In the genomic region with DNA sequence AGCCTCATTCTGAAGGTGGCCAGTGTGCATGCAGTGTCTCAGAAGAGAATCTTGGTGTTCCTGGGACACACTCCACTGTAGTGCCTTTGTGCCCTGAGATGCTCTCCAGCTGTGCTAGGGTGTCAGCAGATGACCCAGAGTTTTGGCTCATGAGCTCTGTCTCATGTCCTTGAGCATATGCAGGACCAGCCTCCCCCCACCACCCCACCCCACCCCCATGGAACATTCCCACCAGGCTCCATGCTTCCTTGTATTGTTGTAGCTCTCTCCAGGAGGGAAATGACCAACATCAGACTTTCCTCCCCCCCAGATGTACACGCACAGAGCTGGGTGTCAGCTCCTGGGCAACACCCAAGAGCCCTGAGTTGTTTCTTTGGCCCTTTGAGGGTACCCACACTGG, we compare ENCODE assay signal across 12 mouse cellular contexts. TPM values are rescaled to one million over a fixed set of nuclear protein-coding genes. Genes with fewer than 3 reads are reported as not detected.
DNase-seq lines count a peak whose midpoint lies in the region; ATAC-seq and TF ChIP-seq lines count a peak whose summit lies in the region.
"Had no signal": no experiment of that assay in that cellular context is flagged by ENCODE, and none has a peak within 500 bp of the region (broad histone marks: within the 10 kb centered on the region; RNA-seq: fewer than 3 reads in every experiment).

No protein-coding gene starts in this region.

- H3K4me3 ChIP-seq in kidney, embryonic 14.5 days (ENCODE audit: low read length), result no peak overlapping the region
- H3K4me3 ChIP-seq in CH12.LX (replicated peaks in 1 of 3; ENCODE audit: low read depth in 2 of 3, low read length in 2 of 3, poor library complexity in 1 of 3), result peak overlapping the region in 1 of 3 experiments; percentile 0
- H3K4me3 ChIP-seq in heart, embryonic 10.5 days, result no peak overlapping the region
- H3K4me3 ChIP-seq: neural tube, embryonic 15.5 days had no signal

- no peak for DNase-seq in kidney, adult 18-20 months
- DNase-seq in CH12.LX (ENCODE audit: extremely low read depth), result no peak
- no peak for DNase-seq in heart, embryonic 10.5 days (ENCODE audit: low spot score)
- peak; percentile 34 to 61 for DNase-seq in kidney, postnatal 36 days
- DNase-seq in adipocyte (ENCODE audit: low spot score), result no peak
- DNase-seq in left cerebral cortex, adult 18-20 months (ENCODE audit: low spot score in 2 of 2), result no peak
- DNase-seq in gastrocnemius, postnatal 25 days, result no peak
- DNase-seq: cerebellum, postnatal 10 days; layer of hippocampus, postnatal 36 days; thymus, postnatal 36 days had no signal

- H3K9me3 ChIP-seq in kidney, embryonic 14.5 days (ENCODE audit: control insufficient read depth, low read length), result no peaks in the 10 kb centered on the region
- H3K9me3 ChIP-seq in CH12.LX (replicated peaks; ENCODE audit: low read length), result no peaks in the 10 kb centered on the region
- no peaks in the 10 kb centered on the region for H3K9me3 ChIP-seq in heart, embryonic 10.5 days
- H3K9me3 ChIP-seq: neural tube, embryonic 15.5 days had no signal

- no peak overlapping the region for H3K4me2 ChIP-seq in kidney, embryonic 14.5 days (replicated peaks; ENCODE audit: low read depth, low read length)
- H3K4me2 ChIP-seq in CH12.LX (ENCODE audit: insufficient read depth, low read depth, poor library complexity, severe bottlenecking), result no peak overlapping the region
- H3K4me2 ChIP-seq: neural tube, embryonic 15.5 days had no signal

- H3K9ac ChIP-seq in kidney, embryonic 14.5 days (ENCODE audit: low read depth, low read length), result no peak overlapping the region
- H3K9ac ChIP-seq in CH12.LX (ENCODE audit: insufficient read depth, low read depth), result no peak overlapping the region
- H3K9ac ChIP-seq: neural tube, embryonic 15.5 days had no signal

- WGBS in kidney, embryonic 14.5 days, result 56% methylated on average over 1 of the region's 1 CpGs
- WGBS in heart, embryonic 10.5 days, result 74% methylated on average over 1 of the region's 1 CpGs

- H3K4me1 ChIP-seq in kidney, embryonic 14.5 days (ENCODE audit: control insufficient read depth, insufficient read depth, low read length), result peaks cover 13% of the 10 kb centered on the region
- peaks cover 65 to 96% of the 10 kb centered on the region in 2 experiments for H3K4me1 ChIP-seq in CH12.LX (ENCODE audit: control insufficient read depth in 1 of 2, insufficient read depth in 2 of 2)
- H3K4me1 ChIP-seq in heart, embryonic 10.5 days, result peaks cover 53% of the 10 kb centered on the region

- peak overlapping the region; percentile 42; the same call in 1 of the 2 replicates for H3K27ac ChIP-seq in kidney, embryonic 14.5 days (ENCODE audit: low read depth, low read length)
- H3K27ac ChIP-seq in CH12.LX (ENCODE audit: insufficient read depth, low read depth), result peak overlapping the region; percentile 48
- H3K27ac ChIP-seq in heart, embryonic 10.5 days, result peak overlapping the region; percentile 59; the same call in 1 of the 2 replicates
- H3K27ac ChIP-seq: neural tube, embryonic 15.5 days had no signal

- no peak for TF ChIP-seq EP300 in CH12.LX (IDR thresholded peaks at IDR 0.05; ENCODE audit: low read length)

- TF ChIP-seq POLR2A in CH12.LX (IDR thresholded peaks at IDR 0.05; ENCODE audit: low read depth, low read length), result no peak

- no peak for TF ChIP-seq RAD21 in CH12.LX (IDR thresholded peaks at IDR 0.05; ENCODE audit: low read depth, low read length)

- in situ Hi-C loops in CH12.LX (cut with MboI; ENCODE audit: low pct_ligation_motif_present, low pct_unique_long_range_greater_than_20kb, low sequenced_read_pairs), result no loop called here

- dilution Hi-C loops in CH12.LX (cut with MboI; ENCODE audit: extremely low pct_ligation_motif_present, extremely low pct_unique_long_range_greater_than_20kb, low sequenced_read_pairs), result no loop called here

- H3K27me3 ChIP-seq in kidney, embryonic 14.5 days (ENCODE audit: control insufficient read depth, insufficient read depth, low read length), result no peaks in the 10 kb centered on the region
- H3K27me3 ChIP-seq in CH12.LX (replicated peaks), result no peaks in the 10 kb centered on the region
- H3K27me3 ChIP-seq in heart, embryonic 10.5 days (ENCODE audit: insufficient read depth, poor library complexity, severe bottlenecking), result no peaks in the 10 kb centered on the region
- H3K27me3 ChIP-seq: neural tube, embryonic 15.5 days had no signal

- ATAC-seq in kidney, embryonic 14.5 days (ENCODE audit: low FRiP score, low TSS enrichment), result peak; percentile 32; the same call in 1 of the 2 replicates

- H3K36me3 ChIP-seq in kidney, embryonic 14.5 days (ENCODE audit: control insufficient read depth, insufficient read depth, low read length), result no peaks in the 10 kb centered on the region; the same call in 1 of the 2 replicates
- H3K36me3 ChIP-seq in CH12.LX (replicated peaks in 1 of 2; ENCODE audit: control insufficient read depth in 1 of 2, insufficient read depth in 1 of 2, low read length in 1 of 2), result peaks cover 19 to 80% of the 10 kb centered on the region in 2 experiments
- H3K36me3 ChIP-seq in heart, embryonic 10.5 days, result peaks cover 7% of the 10 kb centered on the region; the same call in 1 of the 2 replicates
- H3K36me3 ChIP-seq: neural tube, embryonic 15.5 days had no signal

- no peak for TF ChIP-seq CTCF in CH12.LX (conservative IDR thresholded peaks at IDR 0.05 in 1 of 2, IDR thresholded peaks at IDR 0.05 in 1 of 2; ENCODE audit: low read depth in 2 of 2, low read length in 2 of 2)

- H3K79me2 ChIP-seq in CH12.LX (replicated peaks; ENCODE audit: control insufficient read depth, extremely low read depth, insufficient read depth, poor library complexity, severe bottlenecking), result peaks cover 95% of the 10 kb centered on the region

TF ChIP-seq in CH12.LX, 34 proteins besides CTCF, POLR2A, EP300 and RAD21:
- TF ChIP-seq KAT2A (IDR thresholded peaks at IDR 0.05; ENCODE audit: insufficient replicate concordance, low read length), result no peak
- no peak for TF ChIP-seq ETS1 (conservative IDR thresholded peaks at IDR 0.05; ENCODE audit: low read depth, low read length)
- TF ChIP-seq USF1 (IDR thresholded peaks at IDR 0.05; ENCODE audit: low read depth, low read length), result no peak
- TF ChIP-seq MEF2A (IDR thresholded peaks at IDR 0.05; ENCODE audit: borderline replicate concordance, low read depth, low read length), result no peak
- TF ChIP-seq JUN (IDR thresholded peaks at IDR 0.05; ENCODE audit: insufficient read depth, low read depth, low read length), result no peak
- TF ChIP-seq MAFK (IDR thresholded peaks at IDR 0.05; ENCODE audit: insufficient replicate concordance, low read length), result no peak
- no peak for TF ChIP-seq PAX5 (IDR thresholded peaks at IDR 0.05; ENCODE audit: low read length)
- TF ChIP-seq IRF4 (IDR thresholded peaks at IDR 0.05; ENCODE audit: low read depth, low read length), result no peak
TF ChIP-seq in CH12.LX: peak in this region for 0.

RNA-seq across cellular contexts. Expression of a gene that starts 19.9 kb away (rescaled TPM):
- 11.2 and 16.6 TPM in 2 replicates for polyA plus RNA-seq in kidney, embryonic 14.5 days (2014; fragmentation: Nextera tagmentation; extraction: Ambion mirVana)
- total RNA-seq in CH12.LX (2012; rRNA removed) (149 and 185 TPM in 2 replicates), CH12.LX (2014; rRNA removed) (84.0 and 86.5 TPM in 2 replicates)
- 143 and 170 TPM in 2 replicates for polyA plus RNA-seq in CH12.LX (2012; ENCODE audit: insufficient read length, low read depth)
- 11.2 and 13.4 TPM in 2 replicates for polyA plus RNA-seq in heart, embryonic 10.5 days (2016; fragmentation: Nextera tagmentation; extraction: Ambion mirVana)
- 100 to 1,000 TPM in 1 of 2 experiments, 10 to 100 TPM in 1; 91.4 to 100 TPM for total RNA-seq in left cerebral cortex, adult 18-20 months (2021)
- 100 to 1,000 TPM; 102 to 112 TPM for total RNA-seq in gastrocnemius, postnatal 25 days (2021)

Comparison
In these comparisons a context has a peak if more than half of its experiments do, and no peak if none do; other contexts are left out.
1. DNase-seq: peak in kidney, postnatal 36 days (2 of 2); none in kidney, adult 18-20 months (single experiment), CH12.LX (single experiment), heart, embryonic 10.5 days (single experiment), adipocyte (single experiment), left cerebral cortex, adult 18-20 months (0 of 2) and gastrocnemius, postnatal 25 days (single experiment).
2. Peak in every context shown above with its lines, with median percentiles within 50 percentile points of each other: H3K27ac ChIP-seq.